Mouse (Mus musculus) testis, postnatal 14 days (tissue): ENCODE data around the gene Irf2.
"Not testable (repeated sequence)": the region's sequence is repeated elsewhere in the genome, so short reads cannot be mapped to it uniquely, and the experiment has no call there.

Experiments
- DNase-seq: peaks from one replicate; pipeline ENCODE4 v3.0.0; 2021; ENCODE audit warnings: low spot score

The Irf2 gene

GRCm38 (mm10) chr8:46729671-46730070 is 9.9 kb upstream of the Irf2 start:
- not testable (repeated sequence) for DNase-seq

DNA sequence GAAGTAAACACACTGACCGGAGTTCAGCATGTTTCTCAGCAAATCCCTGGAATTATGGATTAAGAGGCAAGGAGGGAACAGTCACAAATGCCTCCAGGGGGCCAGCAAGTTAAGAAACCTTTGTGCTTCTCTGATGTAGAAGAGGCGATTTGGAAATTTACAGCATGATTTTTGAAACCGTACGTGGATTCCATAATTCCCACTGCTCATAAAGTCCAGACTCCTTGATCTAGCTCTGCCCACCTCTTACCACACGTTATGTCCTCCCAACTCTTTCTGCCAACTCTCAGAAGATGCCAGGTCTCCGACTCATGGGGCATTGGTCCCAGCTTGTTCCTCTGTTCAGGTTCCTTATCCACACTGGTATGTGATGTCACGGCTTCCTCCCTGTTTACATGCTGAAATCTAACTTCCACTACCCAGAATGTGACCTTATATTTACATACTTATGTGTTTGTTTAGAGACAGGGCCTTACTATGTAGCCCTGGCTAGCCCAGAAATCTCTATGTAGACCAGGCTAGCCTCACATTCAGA is 7.1 kb upstream of the Irf2 start:
- no peak for DNase-seq

GRCm38 (mm10) chr8:46733603-46734002 is 5.9 kb upstream of the Irf2 start:
- DNase-seq, result no peak

GRCm38 (mm10) chr8:46735505-46735904 is 4.0 kb upstream of the Irf2 start:
- no peak for DNase-seq

DNA sequence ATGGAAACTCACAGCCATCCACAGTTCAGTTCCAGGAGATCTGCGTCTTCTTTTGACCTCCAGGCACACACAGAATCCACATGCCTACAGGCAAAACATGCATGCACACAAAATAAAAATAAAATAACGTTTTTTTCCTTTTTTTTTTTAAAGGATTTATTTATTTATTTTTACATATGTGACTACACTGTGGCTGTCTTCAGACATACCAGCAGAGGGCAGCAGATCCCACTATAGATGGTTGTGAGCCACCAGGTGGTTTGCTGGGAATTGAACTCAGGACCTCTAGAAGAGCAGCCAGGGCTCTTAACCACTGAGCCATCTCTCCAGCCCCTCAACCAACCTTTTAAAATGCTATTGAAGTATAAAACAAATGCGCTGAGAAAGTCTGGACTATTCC is 3.3 kb upstream of the Irf2 start:
- no peak for DNase-seq

DNA sequence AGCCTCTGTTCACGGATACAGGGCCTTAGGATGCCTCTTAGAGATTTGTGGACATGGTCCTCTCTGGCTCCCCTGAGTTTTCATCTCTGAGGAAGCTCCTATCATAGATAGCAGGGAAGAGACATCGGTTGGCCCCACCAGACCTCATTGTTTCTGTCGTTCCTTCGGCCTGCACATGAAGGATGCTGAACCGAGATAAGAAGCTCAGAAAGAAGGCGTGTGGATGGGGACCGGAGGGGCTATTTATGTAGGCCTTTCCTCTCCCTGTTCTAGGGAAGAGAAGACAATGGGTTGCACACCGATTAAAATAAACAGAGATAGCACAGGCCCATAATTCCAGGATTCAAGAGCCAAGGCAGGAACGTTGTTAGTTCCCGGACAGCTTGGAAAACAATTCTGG is 2.1 kb upstream of the Irf2 start:
- DNase-seq, result no peak

GRCm38 (mm10) chr8:46737907-46738306 is 1.6 kb upstream of the Irf2 start:
- no peak for DNase-seq

DNA sequence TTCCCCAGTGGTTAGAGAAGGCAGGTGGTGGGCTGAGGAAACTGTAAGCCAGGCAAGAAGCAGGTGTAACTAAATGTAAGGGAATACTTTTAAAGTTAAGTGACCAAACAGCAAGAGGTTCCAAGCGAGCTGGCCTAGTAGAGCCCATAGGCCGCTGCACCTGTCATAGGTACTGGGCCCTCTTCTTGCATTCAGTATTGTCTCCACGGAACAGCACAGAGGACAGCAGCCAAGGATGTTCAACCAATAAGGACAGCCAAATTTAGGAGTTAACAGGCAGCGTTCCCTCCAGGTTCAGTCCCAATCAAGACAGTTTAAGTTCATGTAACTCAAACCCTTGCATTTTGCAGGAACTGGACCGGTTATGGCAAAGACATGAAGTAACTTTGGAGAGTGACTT is 931 bp upstream of the Irf2 start:
- DNase-seq, result no peak

- DNase-seq, result no peak
Observed at GRCm38 (mm10) chr8:46739956-46740512, 502 bp downstream of the Irf2 start.

DNA sequence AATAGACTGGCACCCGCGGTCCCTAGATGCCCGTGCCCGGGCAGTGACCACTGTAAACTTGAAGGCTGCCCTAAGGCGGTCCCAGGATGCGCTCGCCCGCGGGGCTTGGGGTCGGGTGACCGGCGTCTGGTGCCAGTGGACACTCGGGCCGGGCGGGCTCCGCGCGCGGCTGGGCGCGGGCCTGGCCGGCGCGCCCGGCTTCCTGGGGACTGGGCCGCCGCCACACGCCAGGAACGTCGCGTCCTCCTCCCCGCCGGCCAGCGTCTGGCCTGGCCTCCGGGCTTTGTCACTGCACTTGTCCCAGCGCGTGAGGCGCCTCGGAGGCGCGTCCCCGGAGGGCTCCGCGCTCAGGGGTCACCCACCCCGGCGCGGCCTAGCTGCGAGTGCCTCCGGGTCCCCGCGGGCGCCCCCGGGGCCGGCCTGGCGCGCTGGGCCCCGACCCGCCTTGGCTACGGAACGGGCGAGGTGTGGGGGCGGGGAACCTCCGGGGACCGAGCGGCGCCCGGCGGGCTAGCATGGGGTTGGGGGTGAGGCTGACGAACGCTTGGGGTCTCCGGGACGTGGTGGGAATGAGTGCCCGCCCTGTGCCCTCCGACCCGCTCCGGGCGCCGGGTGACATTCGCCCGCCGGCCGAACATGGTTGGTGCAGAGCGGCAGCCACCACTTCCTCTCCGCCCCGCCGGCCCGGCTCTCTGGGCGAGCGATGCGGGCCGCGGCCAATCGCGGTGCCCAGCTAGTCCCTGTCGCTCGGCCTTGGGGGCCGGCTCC is 1.2 kb downstream of the Irf2 start:
- peak; percentile 57 for DNase-seq

- DNase-seq, result peak; percentile 22
Observed at GRCm38 (mm10) chr8:46741281-46741791, 1.8 kb downstream of the Irf2 start.

- DNase-seq, result no peak
Observed at GRCm38 (mm10) chr8:46741991-46742690, 2.6 kb downstream of the Irf2 start.

- no peak for DNase-seq
Observed at GRCm38 (mm10) chr8:46742691-46743082, 3.2 kb downstream of the Irf2 start.

DNA sequence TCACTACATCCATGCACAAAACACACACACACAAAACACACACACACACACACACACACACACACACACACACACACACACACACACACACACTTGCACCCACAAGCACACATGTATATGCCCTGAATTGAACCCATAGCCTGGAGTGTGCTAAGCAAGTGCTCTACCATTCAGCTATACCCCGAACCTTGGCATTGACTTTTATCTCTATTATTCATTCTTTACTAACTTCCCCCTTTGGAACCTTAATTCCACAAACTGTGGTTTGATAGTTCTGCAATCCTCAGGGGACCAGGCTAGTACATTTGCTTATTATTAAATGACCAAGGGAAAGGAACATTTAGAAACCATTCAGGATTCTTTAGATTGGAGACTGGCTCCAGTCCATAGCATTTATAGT is 5.9 kb downstream of the Irf2 start:
- no peak for DNase-seq

- DNase-seq, result no peak
Observed at GRCm38 (mm10) chr8:46747311-46747980, 7.9 kb downstream of the Irf2 start.

DNA sequence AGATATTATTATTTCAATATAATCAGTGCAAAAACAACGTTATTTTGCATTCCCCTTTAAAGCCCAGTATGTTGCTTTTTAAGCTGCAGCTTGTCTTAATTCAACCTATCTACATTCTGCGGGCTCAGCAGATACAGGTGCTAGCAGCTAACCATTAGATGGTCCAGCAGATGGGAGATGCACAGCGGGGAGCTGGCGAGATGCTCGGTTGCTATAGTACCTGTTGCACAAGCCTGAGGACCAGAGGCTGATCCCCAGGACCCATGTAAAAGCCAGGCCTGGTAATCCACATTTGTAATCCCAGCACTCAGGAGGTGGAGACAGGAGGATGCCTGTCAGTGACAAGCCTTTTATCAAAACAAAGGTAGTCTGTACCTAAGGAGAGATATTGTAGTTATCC is 10.5 kb downstream of the Irf2 start:
- no peak for DNase-seq

- no peak for DNase-seq
Observed at GRCm38 (mm10) chr8:46750566-46750965, 11.0 kb downstream of the Irf2 start.

- no peak for DNase-seq
Observed at GRCm38 (mm10) chr8:46751151-46751550, 11.6 kb downstream of the Irf2 start.

- DNase-seq, result no peak
Observed at GRCm38 (mm10) chr8:46752986-46753385, 13.5 kb downstream of the Irf2 start.

- no peak for DNase-seq
Observed at GRCm38 (mm10) chr8:46754355-46754754, 14.8 kb downstream of the Irf2 start.

- no peak for DNase-seq
Observed at GRCm38 (mm10) chr8:46755731-46756333, 16.3 kb downstream of the Irf2 start.

GRCm38 (mm10) chr8:46757613-46758012 is 18.1 kb downstream of the Irf2 start:
- DNase-seq, result no peak
